Mouse (Mus musculus) gastrocnemius, adult 2 months (tissue): ENCODE results near the gene Fblim1. TPM values are rescaled to one million over a fixed set of nuclear protein-coding genes. Genes with fewer than 3 reads are reported as not detected.

Experiments
- DNase-seq: peaks from one replicate; pipeline ENCODE4 v3.0.0; 2022
- H3K27ac ChIP-seq: fragments of 200-600 bp; 2 replicates; pipeline ENCODE4 v1.8.1; 2022; ENCODE audit warnings: mild to moderate bottlenecking
- H3K4me3 ChIP-seq: fragments of 200-600 bp; 2 replicates; pipeline ENCODE4 v1.8.1; 2022; ENCODE audit warnings: mild to moderate bottlenecking, moderate library complexity
- CTCF ChIP-seq: fragments of 200-600 bp; IDR thresholded peaks from 2 replicates; pipeline ENCODE4 v1.8.1; 2022; ENCODE audit warnings: antibody characterized with exemption, mild to moderate bottlenecking, moderate library complexity
- intact Hi-C: fragments of 180-260 bp; cut with DNase I; formaldehyde crosslinking; loops from one replicate; pipeline ENCODE4 v1.15.1; 2025
- total RNA-seq, 2 experiments: library from RNA; stranded (reverse); gene quantifications; 2 replicates each; pipeline ENCODE4 v1.2.3; 2021

Gene Fblim1
- total RNA-seq, 2 experiments from 2014 or later, result 1.1 to 1.5 TPM

- TF ChIP-seq CTCF, result no peak
- Histone ChIP-seq H3K4me3 (peak overlapping the region; percentile 82), H3K27ac (peak overlapping the region; percentile 97)
- intact Hi-C loops, result loop anchor here (5.0 kb wide), 2 partner anchors 34 to 79 kb away; no protein-coding TSS in a partner anchor
- peak; percentile 72 for DNase-seq
Observed at GRCm38 (mm10) chr4:141536291-141537225, 69.3 kb downstream of the Fblim1 start.

GRCm38 (mm10) chr4:141534947-141535680, 70.8 kb downstream of the Fblim1 start:
- H3K27ac ChIP-seq, result peak overlapping the region; percentile 97
- DNase-seq, result peak; percentile 66
- intact Hi-C loops, result loop anchor here (5.0 kb wide), 2 partner anchors 33 to 78 kb away; no protein-coding TSS in a partner anchor
- TF ChIP-seq CTCF, result peak; percentile 40
- H3K4me3 ChIP-seq, result peak overlapping the region; percentile 82

GRCm38 (mm10) chr4:141530979-141531378, 74.9 kb downstream of the Fblim1 start:
- TF ChIP-seq CTCF, result no peak
- DNase-seq, result no peak
- intact Hi-C loops, result no loop called here
- Histone ChIP-seq H3K4me3 (no peak overlapping the region), H3K27ac (no peak overlapping the region)

GRCm38 (mm10) chr4:141528938-141529337, 77.0 kb downstream of the Fblim1 start:
- no peak for DNase-seq
- no peak for TF ChIP-seq CTCF
- no peak overlapping the region for H3K27ac ChIP-seq
- H3K4me3 ChIP-seq, result no peak overlapping the region
- intact Hi-C loops, result no loop called here

- intact Hi-C loops, result no loop called here
- TF ChIP-seq CTCF, result no peak
- Histone ChIP-seq H3K4me3 (no peak overlapping the region), H3K27ac (no peak overlapping the region)
- no peak for DNase-seq
Observed at GRCm38 (mm10) chr4:141526936-141527650, 78.8 kb downstream of the Fblim1 start.

Other genes starting within 250 kb of the Fblim1 start
- under 1 TPM in 1 of 2 experiments, not detected in 1; 0.20 TPM for gene Fam131c, start 237.9 kb downstream of the Fblim1 start, total RNA-seq
- not detected for gene Clcnka, start 207.4 kb downstream of the Fblim1 start, total RNA-seq
- under 1 TPM in 1 of 2 experiments, not detected in 1; 0.25 TPM for gene Clcnkb, start 190.1 kb downstream of the Fblim1 start, total RNA-seq
- gene Hspb7, start 185.3 kb downstream of the Fblim1 start, total RNA-seq, result 100 to 1,000 TPM; 223 to 468 TPM
- 1 to 10 TPM in 1 of 2 experiments, under 1 TPM in 1; 0.92 to 1.6 TPM for gene Srarp, start 170.0 kb downstream of the Fblim1 start, total RNA-seq
- gene Zbtb17, start 161.4 kb downstream of the Fblim1 start, total RNA-seq, result 10 to 100 TPM; 30.2 to 30.6 TPM
- gene Spen, start 67.5 kb downstream of the Fblim1 start, total RNA-seq, result 10 to 100 TPM; 23.3 to 25.1 TPM
- 1 to 10 TPM in 1 of 2 experiments, under 1 TPM in 1; 0.61 to 3.2 TPM for gene Tmem82, start 12.5 kb upstream of the Fblim1 start, total RNA-seq
- 10 to 100 TPM; 10.3 to 26.9 TPM for gene Slc25a34, start 17.7 kb upstream of the Fblim1 start, total RNA-seq
- gene Plekhm2, start 58.8 kb upstream of the Fblim1 start, total RNA-seq, result 10 to 100 TPM; 32.9 to 34.7 TPM
- 1 to 10 TPM; 3.8 to 5.6 TPM for gene Rsc1a1, start 79.5 kb upstream of the Fblim1 start, total RNA-seq
- gene Ddi2, start 117.3 kb upstream of the Fblim1 start, total RNA-seq, result 10 to 100 TPM; 37.8 to 46.5 TPM
- gene Agmat, start 140.6 kb upstream of the Fblim1 start, total RNA-seq, result not detected
- gene Dnajc16, start 184.8 kb upstream of the Fblim1 start, total RNA-seq, result 10 to 100 TPM; 12.6 to 12.9 TPM
- gene Casp9, start 187.5 kb upstream of the Fblim1 start, total RNA-seq, result 1 to 10 TPM; 2.2 to 2.5 TPM
- gene Cela2a, start 220.1 kb upstream of the Fblim1 start, total RNA-seq, result not detected
- not detected for gene Ctrc, start 240.3 kb upstream of the Fblim1 start, total RNA-seq